Mouse (Mus musculus): ENCODE measurements around the gene Cnnm3.

DNA sequence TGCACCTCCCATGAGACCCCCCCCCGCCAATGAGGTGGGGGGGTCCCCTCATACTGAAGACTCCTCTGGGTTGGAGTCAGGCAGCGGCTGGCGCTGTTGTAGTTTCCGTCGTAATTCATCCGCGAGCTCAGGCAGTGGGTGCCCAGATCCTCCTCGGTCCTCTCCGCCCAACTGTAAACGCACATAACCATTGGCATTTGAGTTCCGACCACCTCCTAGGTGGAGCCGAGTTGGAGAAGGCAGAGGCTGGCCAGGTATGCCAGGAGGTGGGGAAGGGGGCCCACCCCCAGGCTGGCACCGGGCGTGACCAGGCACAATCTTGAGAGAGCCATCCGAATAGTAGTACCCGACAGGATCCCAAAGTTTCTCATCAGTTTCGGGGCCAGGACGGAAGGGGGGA, 37.8 kb downstream of the Cnnm3 start:
- no peak for TF ChIP-seq POLR2A (IDR thresholded peaks at IDR 0.05; ENCODE audit: insufficient read depth, low read depth, low read length)
- no peak for TF ChIP-seq CTCF (IDR thresholded peaks at IDR 0.05)
- TF ChIP-seq EP300 (IDR thresholded peaks at IDR 0.05; ENCODE audit: insufficient read depth, low read depth, low read length), result no peak
